16 mouse cellular contexts compared by ENCODE assay signal in the genomic region with DNA sequence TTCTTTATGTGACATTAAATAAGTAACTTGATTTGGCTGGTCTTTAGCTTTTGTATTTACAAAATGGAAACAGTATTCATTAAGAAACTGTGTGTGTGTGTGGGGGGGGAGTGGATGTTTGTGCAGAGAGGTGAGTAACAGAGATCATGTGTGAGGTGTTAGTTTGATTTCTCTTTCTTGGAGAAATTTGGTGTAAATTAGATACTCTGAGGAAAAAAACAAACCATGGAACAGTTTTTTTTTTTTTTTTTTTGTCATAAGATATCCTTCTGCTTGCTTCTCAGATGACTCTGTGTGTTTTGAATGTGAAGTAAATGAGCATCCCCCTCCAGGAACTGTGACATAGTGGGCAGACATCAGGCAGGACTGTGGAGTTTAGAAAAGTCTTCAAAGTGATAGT. TPM values are rescaled to one million over a fixed set of nuclear protein-coding genes. Genes with fewer than 3 reads are reported as not detected.
DNase-seq lines count a peak whose midpoint lies in the region; ATAC-seq and TF ChIP-seq lines count a peak whose summit lies in the region.
"Had no signal": no experiment of that assay in that cellular context is flagged by ENCODE, and none has a peak within 500 bp of the region (broad histone marks: within the 10 kb centered on the region; RNA-seq: fewer than 3 reads in every experiment).

No protein-coding gene starts in this region.

- peak overlapping the region; percentile 98 for H3K27ac ChIP-seq in gastrocnemius, adult 2 months
- H3K27ac ChIP-seq in kidney, postnatal 0 days = peak overlapping the region; percentile 98; the same call in 1 of the 2 replicates
- H3K27ac ChIP-seq in stomach, embryonic 15.5 days = peak overlapping the region; percentile 26; the same call in 1 of the 2 replicates
- H3K27ac ChIP-seq: forebrain, embryonic 10.5 days; hindbrain, embryonic 12.5 days; midbrain, embryonic 12.5 days had no signal

- H3K4me3 ChIP-seq in gastrocnemius, adult 2 months = no peak overlapping the region
- H3K4me3 ChIP-seq in kidney, postnatal 0 days (replicated peaks; ENCODE audit: low read depth, low read length) = no peak overlapping the region
- no peak overlapping the region for H3K4me3 ChIP-seq in stomach, embryonic 15.5 days (replicated peaks)
- H3K4me3 ChIP-seq: hindbrain, embryonic 12.5 days; midbrain, embryonic 12.5 days had no signal

- H3K4me1 ChIP-seq in kidney, postnatal 0 days (replicated peaks; ENCODE audit: insufficient read depth, low read length) = no peaks in the 10 kb centered on the region
- peaks cover 4% of the 10 kb centered on the region; the same call in 1 of the 2 replicates for H3K4me1 ChIP-seq in stomach, embryonic 15.5 days

- H3K4me2 ChIP-seq in kidney, postnatal 0 days (ENCODE audit: low read length) = 0 out of 2 replicates have a peak overlapping the region, but pooled peaks have one; percentile 3
- H3K4me2 ChIP-seq in stomach, embryonic 15.5 days = no peak overlapping the region

- peaks cover 7% of the 10 kb centered on the region; the same call in 1 of the 2 replicates for H3K36me3 ChIP-seq in kidney, postnatal 0 days (ENCODE audit: insufficient read depth, low read length)
- 0 out of 2 replicates have a peak, but pooled peaks cover 3% of the 10 kb centered on the region for H3K36me3 ChIP-seq in stomach, embryonic 15.5 days

- no peak for ATAC-seq in kidney, postnatal 0 days (replicated peaks; ENCODE audit: low FRiP score, low read depth)
- ATAC-seq in stomach, embryonic 15.5 days (ENCODE audit: insufficient read depth, low FRiP score, low read depth) = no peak

- DNase-seq in gastrocnemius, adult 2 months = no peak
- DNase-seq in gastrocnemius, postnatal 4 days (ENCODE audit: low spot score in 2 of 2) = no peak
- no peak for DNase-seq in kidney, postnatal 0 days (ENCODE audit: low spot score)
- no peak for DNase-seq in kidney, adult 11 months
- DNase-seq in induced T-regulatory cell, adult 2 months (ENCODE audit: low read depth) = peak; percentile 57
- no peak for DNase-seq in right cerebral cortex, postnatal 4 days
- no peak for DNase-seq in thymus, postnatal 4 days
- DNase-seq: adrenal gland, postnatal 10 days; cerebellum, adult 18-20 months; gastrocnemius, postnatal 36 days; kidney, adult 8-10 months; lung, postnatal 10 days had no signal

- intact Hi-C loops in gastrocnemius, adult 2 months (cut with DNase I) = loop anchor here (2.0 to 5.0 kb wide), 2 partner anchors 439 to 498 kb away; no protein-coding TSS in a partner anchor

- H3K9ac ChIP-seq in kidney, postnatal 0 days (ENCODE audit: low read depth, low read length) = no peak overlapping the region
- H3K9ac ChIP-seq in stomach, embryonic 15.5 days = no peak overlapping the region
- H3K9ac ChIP-seq: hindbrain, embryonic 12.5 days; midbrain, embryonic 12.5 days had no signal

- no peaks in the 10 kb centered on the region for H3K27me3 ChIP-seq in kidney, postnatal 0 days (ENCODE audit: insufficient read depth, low read length)
- no peaks in the 10 kb centered on the region for H3K27me3 ChIP-seq in stomach, embryonic 15.5 days (replicated peaks)
- H3K27me3 ChIP-seq: hindbrain, embryonic 12.5 days; midbrain, embryonic 12.5 days had no signal

- TF ChIP-seq CTCF in gastrocnemius, adult 2 months (IDR thresholded peaks at IDR 0.05) = no peak
- no peak for TF ChIP-seq CTCF in kidney, postnatal 0 days (IDR thresholded peaks at IDR 0.05; ENCODE audit: low read depth)

- no peaks in the 10 kb centered on the region for H3K9me3 ChIP-seq in kidney, postnatal 0 days (replicated peaks; ENCODE audit: low read length)
- no peaks in the 10 kb centered on the region for H3K9me3 ChIP-seq in stomach, embryonic 15.5 days
- H3K9me3 ChIP-seq: forebrain, embryonic 10.5 days; hindbrain, embryonic 12.5 days; midbrain, embryonic 12.5 days had no signal

RNA-seq across cellular contexts. Expression of a gene that starts 1.9 kb away (rescaled TPM):
- 10 to 100 TPM; 30.2 TPM for total RNA-seq in gastrocnemius, adult 2 months (2021)
- 10 to 100 TPM; 45.0 to 51.0 TPM for total RNA-seq in gastrocnemius, postnatal 4 days (2021)
- 82.7 and 90.2 TPM in 2 replicates for polyA plus RNA-seq in kidney, postnatal 0 days (2015; fragmentation: Nextera tagmentation; extraction: Ambion mirVana)
- 58.2 and 66.8 TPM in 2 replicates for polyA plus RNA-seq in stomach, embryonic 15.5 days (2015; fragmentation: Nextera tagmentation; extraction: Ambion mirVana)

RNA-seq across cellular contexts. Expression of a gene that starts 2.0 kb away (rescaled TPM):
- total RNA-seq in gastrocnemius, adult 2 months (2021) = 1 to 10 TPM; 3.9 to 5.9 TPM
- 1 to 10 TPM; 2.9 to 4.6 TPM for total RNA-seq in gastrocnemius, postnatal 4 days (2021)
- polyA plus RNA-seq in kidney, postnatal 0 days (2015; fragmentation: Nextera tagmentation; extraction: Ambion mirVana) = 11.7 and 12.5 TPM in 2 replicates
- 8.0 TPM in 2 replicates for polyA plus RNA-seq in stomach, embryonic 15.5 days (2015; fragmentation: Nextera tagmentation; extraction: Ambion mirVana)

Comparison
In these comparisons a context has a peak if more than half of its experiments do, and no peak if none do; other contexts are left out.
1. H3K27ac ChIP-seq: peak in every context shown above with its lines; median percentile 98 in gastrocnemius, adult 2 months; 98 in kidney, postnatal 0 days; 26 in stomach, embryonic 15.5 days.